Comparison of ENCODE assay signal across 13 mouse cellular contexts in genomic region chr13:6757151-6757550, GRCm38 (mm10).
DNase-seq lines count a peak whose midpoint lies in the region; TF ChIP-seq lines count a peak whose summit lies in the region.
"Had no signal": no experiment of that assay in that cellular context is flagged by ENCODE, and none has a peak within 500 bp of the region (broad histone marks: within the 10 kb centered on the region; RNA-seq: fewer than 3 reads in every experiment).

No protein-coding gene starts in this region.

- no peak overlapping the region for H3K4me3 ChIP-seq in layer of hippocampus, adult 2 months
- H3K4me3 ChIP-seq: embryonic facial prominence, embryonic 12.5 days; hindbrain, embryonic 15.5 days had no signal

- DNase-seq in embryo, embryonic 10 days (ENCODE audit: low spot score): peak; percentile 51
- DNase-seq in embryo, embryonic 9.5 days (ENCODE audit: extremely low spot score): no peak
- DNase-seq in layer of hippocampus, adult 2 months (ENCODE audit: low spot score in 2 of 2): no peak
- DNase-seq in layer of hippocampus, postnatal 10 days (ENCODE audit: low spot score in 2 of 2): no peak
- peak; percentile 7 for DNase-seq in MEL-GATA-1-ER (ENCODE audit: extremely low read depth, low read depth)
- peak; percentile 35 for DNase-seq in induced T-regulatory cell, adult 2 months (ENCODE audit: low read depth)
- DNase-seq in B cell, adult 2 months: no peak
- no peak for DNase-seq in testis, postnatal 14 days (ENCODE audit: low spot score)
- DNase-seq: adrenal gland, postnatal 25 days; gastrocnemius, postnatal 10 days had no signal

- TF ChIP-seq CTCF in layer of hippocampus, adult 2 months (conservative IDR thresholded peaks at IDR 0.05): peak; percentile 81

- H3K27ac ChIP-seq in layer of hippocampus, adult 2 months: no peak overlapping the region
- H3K27ac ChIP-seq: embryonic facial prominence, embryonic 12.5 days; hindbrain, embryonic 15.5 days; macrophage had no signal

Comparison
In these comparisons a context has a peak if more than half of its experiments do, and no peak if none do; other contexts are left out.
1. DNase-seq: peak in embryo, embryonic 10 days (single experiment), MEL-GATA-1-ER (single experiment) and induced T-regulatory cell, adult 2 months (single experiment); none in embryo, embryonic 9.5 days (single experiment), layer of hippocampus, adult 2 months (0 of 2), layer of hippocampus, postnatal 10 days (0 of 2), B cell, adult 2 months (0 of 2) and testis, postnatal 14 days (single experiment).